21 mouse cellular contexts compared by ENCODE assay signal in genomic region chr2:32926330-32927075, GRCm38 (mm10). TPM values are rescaled to one million over a fixed set of nuclear protein-coding genes. Genes with fewer than 3 reads are reported as not detected.
DNase-seq lines count a peak whose midpoint lies in the region; ATAC-seq and TF ChIP-seq lines count a peak whose summit lies in the region.
"Had no signal": no experiment of that assay in that cellular context is flagged by ENCODE, and none has a peak within 500 bp of the region (broad histone marks: within the 10 kb centered on the region; RNA-seq: fewer than 3 reads in every experiment).

No protein-coding gene starts in this region.

- H3K9ac ChIP-seq in lung, postnatal 0 days (replicated peaks; ENCODE audit: low read depth): no peak overlapping the region
- H3K9ac ChIP-seq in forebrain, embryonic 15.5 days (replicated peaks): no peak overlapping the region
- H3K9ac ChIP-seq: forebrain, embryonic 12.5 days; hindbrain, embryonic 14.5 days; liver, postnatal 0 days; neural tube, embryonic 12.5 days had no signal

- H3K27me3 ChIP-seq in lung, postnatal 0 days (replicated peaks; ENCODE audit: insufficient read depth, low read length): no peaks in the 10 kb centered on the region
- no peaks in the 10 kb centered on the region for H3K27me3 ChIP-seq in forebrain, embryonic 15.5 days
- H3K27me3 ChIP-seq: forebrain, embryonic 12.5 days; neural tube, embryonic 12.5 days had no signal

- H3K4me2 ChIP-seq in lung, postnatal 0 days (replicated peaks; ENCODE audit: low read depth, low read length): no peak overlapping the region
- no peak overlapping the region for H3K4me2 ChIP-seq in forebrain, embryonic 15.5 days (replicated peaks)
- H3K4me2 ChIP-seq: forebrain, embryonic 12.5 days; hindbrain, embryonic 14.5 days; neural tube, embryonic 12.5 days had no signal

- TF ChIP-seq EP300 in lung, postnatal 0 days (IDR thresholded peaks at IDR 0.05): no peak

- TF ChIP-seq CTCF in lung, postnatal 0 days (IDR thresholded peaks at IDR 0.05): no peak

- no peak for ATAC-seq in cerebellum, adult (ENCODE audit: insufficient number of reproducible peaks, low FRiP score, low TSS enrichment)
- no peak for ATAC-seq in lung, postnatal 0 days
- ATAC-seq in forebrain, embryonic 15.5 days (replicated peaks): no peak
- ATAC-seq: intestine, postnatal 0 days; liver, postnatal 0 days had no signal

- H3K4me3 ChIP-seq in lung, postnatal 0 days (ENCODE audit: low read depth, low read length): no peak overlapping the region
- H3K4me3 ChIP-seq in forebrain, embryonic 15.5 days: no peak overlapping the region
- H3K4me3 ChIP-seq: forebrain, embryonic 12.5 days; heart, embryonic 10.5 days; layer of hippocampus, adult 2 months; midbrain, embryonic 10.5 days; neural tube, embryonic 12.5 days had no signal

- peak; percentile 36 to 45 for DNase-seq in cerebellum, adult 18-20 months
- DNase-seq in lung, postnatal 0 days (ENCODE audit: low spot score): no peak
- DNase-seq in lung, postnatal 4 days: no peak
- DNase-seq in thymus, postnatal 10 days (ENCODE audit: low spot score in 2 of 2): peak; percentile 50 to 60
- DNase-seq in adrenal gland, postnatal 4 days (ENCODE audit: low spot score in 2 of 2): no peak
- DNase-seq: adrenal gland, postnatal 25 days; embryo, embryonic 11 days; gastrocnemius, postnatal 25 days; heart, postnatal 10 days; liver; liver, postnatal 0 days had no signal

- 70% methylated on average over 12 of the region's 12 CpGs for WGBS in lung, postnatal 0 days
- 92% methylated on average over 11 of the region's 12 CpGs for WGBS in forebrain, embryonic 15.5 days

- H3K36me3 ChIP-seq in lung, postnatal 0 days (ENCODE audit: insufficient read depth, low read length): peaks cover 29% of the 10 kb centered on the region
- H3K36me3 ChIP-seq in forebrain, embryonic 15.5 days: peaks cover 39% of the 10 kb centered on the region

- no peaks in the 10 kb centered on the region; the same call in 1 of the 2 replicates for H3K4me1 ChIP-seq in lung, postnatal 0 days (ENCODE audit: insufficient read depth, low read depth, low read length)
- no peaks in the 10 kb centered on the region for H3K4me1 ChIP-seq in forebrain, embryonic 15.5 days
- H3K4me1 ChIP-seq: forebrain, embryonic 12.5 days; neural tube, embryonic 12.5 days had no signal

- H3K27ac ChIP-seq in lung, postnatal 0 days (ENCODE audit: low read length): peak overlapping the region; percentile 76
- H3K27ac ChIP-seq in forebrain, embryonic 15.5 days (replicated peaks): no peak overlapping the region
- H3K27ac ChIP-seq: forebrain, embryonic 12.5 days; heart, embryonic 10.5 days; hindbrain, embryonic 14.5 days; kidney, postnatal 0 days; layer of hippocampus, adult 2 months; midbrain, embryonic 10.5 days; neural tube, embryonic 12.5 days had no signal

- H3K9me3 ChIP-seq in lung, postnatal 0 days (ENCODE audit: low read length): no peaks in the 10 kb centered on the region
- no peaks in the 10 kb centered on the region for H3K9me3 ChIP-seq in forebrain, embryonic 15.5 days
- H3K9me3 ChIP-seq: forebrain, embryonic 12.5 days; heart, embryonic 10.5 days; midbrain, embryonic 10.5 days; neural tube, embryonic 12.5 days had no signal

RNA-seq across cellular contexts. Expression of gene Rpl12, which starts 34.9 kb away (rescaled TPM):
- 78.4 and 82.5 TPM in 2 replicates for polyA plus RNA-seq in lung, postnatal 0 days (2015; fragmentation: Nextera tagmentation; extraction: Ambion mirVana)
- polyA plus RNA-seq in forebrain, embryonic 15.5 days (2015; fragmentation: Nextera tagmentation; extraction: Ambion mirVana): 96.9 and 99.7 TPM in 2 replicates
- total RNA-seq in adrenal gland, postnatal 4 days (2021): 100 to 1,000 TPM; 274 to 283 TPM

RNA-seq across cellular contexts. Expression of gene Lrsam1, which starts 34.9 kb away (rescaled TPM):
- 5.8 and 6.3 TPM in 2 replicates for polyA plus RNA-seq in lung, postnatal 0 days (2015; fragmentation: Nextera tagmentation; extraction: Ambion mirVana)
- 16.7 and 17.8 TPM in 2 replicates for polyA plus RNA-seq in forebrain, embryonic 15.5 days (2015; fragmentation: Nextera tagmentation; extraction: Ambion mirVana)
- 10 to 100 TPM; 23.7 to 26.5 TPM for total RNA-seq in adrenal gland, postnatal 4 days (2021)

RNA-seq across cellular contexts. Expression of gene Fam129b, which starts 50.6 kb away (rescaled TPM):
- polyA plus RNA-seq in lung, postnatal 0 days (2015; fragmentation: Nextera tagmentation; extraction: Ambion mirVana): 121 and 150 TPM in 2 replicates
- 33.5 TPM in 2 replicates for polyA plus RNA-seq in forebrain, embryonic 15.5 days (2015; fragmentation: Nextera tagmentation; extraction: Ambion mirVana)
- 10 to 100 TPM; 30.8 to 35.5 TPM for total RNA-seq in adrenal gland, postnatal 4 days (2021)

RNA-seq across cellular contexts. Expression of gene Slc2a8, which starts 55.4 kb away (rescaled TPM):
- polyA plus RNA-seq in lung, postnatal 0 days (2015; fragmentation: Nextera tagmentation; extraction: Ambion mirVana): 19.5 and 20.1 TPM in 2 replicates
- 20.9 and 21.3 TPM in 2 replicates for polyA plus RNA-seq in forebrain, embryonic 15.5 days (2015; fragmentation: Nextera tagmentation; extraction: Ambion mirVana)
- total RNA-seq in adrenal gland, postnatal 4 days (2021): 10 to 100 TPM; 19.7 to 20.4 TPM

Comparison
In these comparisons a context has a peak if more than half of its experiments do, and no peak if none do; other contexts are left out.
1. DNase-seq: peak in cerebellum, adult 18-20 months (2 of 2) and thymus, postnatal 10 days (2 of 2); none in lung, postnatal 0 days (single experiment), lung, postnatal 4 days (0 of 2) and adrenal gland, postnatal 4 days (0 of 2).